Comparison of ENCODE assay signal across 17 mouse cellular contexts in the genomic region with DNA sequence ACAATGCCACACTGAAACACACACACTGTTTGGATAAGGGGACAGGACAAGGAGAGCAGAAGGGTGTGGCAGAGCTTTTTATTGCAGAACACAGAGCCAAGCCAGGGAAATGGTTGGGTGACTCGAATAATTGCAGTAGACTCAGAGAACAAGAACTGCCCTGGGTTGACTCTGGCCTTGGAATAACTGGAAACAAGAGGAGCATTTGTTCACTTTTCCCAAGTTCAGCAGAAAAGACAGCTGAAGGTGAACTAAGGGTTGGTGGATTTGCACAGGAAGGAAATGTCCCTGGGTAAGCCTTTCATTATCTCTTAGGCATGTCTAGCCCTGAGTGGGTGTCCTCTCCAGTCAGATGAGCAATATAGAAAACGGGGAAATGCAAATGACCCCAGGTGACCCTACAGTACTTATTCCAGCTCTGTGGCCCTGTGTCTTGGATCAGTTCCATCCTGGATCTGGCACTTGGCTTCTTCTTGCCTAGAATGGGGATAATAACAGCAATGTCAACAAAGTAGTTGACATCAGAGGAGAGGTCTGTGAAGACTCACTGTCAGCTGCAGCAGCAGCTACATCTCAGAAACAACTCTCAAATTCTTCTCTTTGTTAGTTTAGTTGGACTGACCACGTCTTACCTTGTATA. TPM values are rescaled to one million over a fixed set of nuclear protein-coding genes. Genes with fewer than 3 reads are reported as not detected.
DNase-seq lines count a peak whose midpoint lies in the region; ATAC-seq and TF ChIP-seq lines count a peak whose summit lies in the region.
"Had no signal": no experiment of that assay in that cellular context is flagged by ENCODE, and none has a peak within 500 bp of the region (broad histone marks: within the 10 kb centered on the region; RNA-seq: fewer than 3 reads in every experiment).

No protein-coding gene starts in this region.

- DNase-seq in heart, embryonic 10.5 days (ENCODE audit: low spot score), result no peak
- peak; percentile 21 for DNase-seq in kidney, postnatal 10 days
- DNase-seq in kidney, postnatal 36 days, result no peak
- peak; percentile 60 for DNase-seq in Muller cell, postnatal 12 days (ENCODE audit: inconsistent ontology term)
- DNase-seq in liver, postnatal 0 days, result no peak
- DNase-seq in adrenal gland, adult 2 months, result no peak
- DNase-seq: adrenal gland, adult 8-10 months; cerebellum, adult 18-20 months; forebrain, postnatal 0 days; right cerebral cortex, postnatal 25 days had no signal

- ATAC-seq in heart, embryonic 15.5 days (replicated peaks; ENCODE audit: insufficient number of reproducible peaks, insufficient read depth, low FRiP score, low read depth), result peak; percentile 50
- 0 out of 2 replicates have a peak, but pooled peaks have one; percentile 23 for ATAC-seq in liver, postnatal 0 days
- no peak for ATAC-seq in monocyte, adult 5-6 weeks (replicated peaks; ENCODE audit: insufficient number of reproducible peaks, low FRiP score, low TSS enrichment, poor library complexity, severe bottlenecking)
- ATAC-seq: forebrain, postnatal 0 days had no signal

- H3K36me3 ChIP-seq in heart, embryonic 15.5 days, result no peaks in the 10 kb centered on the region
- H3K36me3 ChIP-seq in heart, embryonic 10.5 days, result no peaks in the 10 kb centered on the region
- H3K36me3 ChIP-seq in liver, postnatal 0 days (replicated peaks; ENCODE audit: insufficient read depth, low read length), result no peaks in the 10 kb centered on the region
- H3K36me3 ChIP-seq: embryonic facial prominence, embryonic 12.5 days; hindbrain, embryonic 15.5 days; limb, embryonic 13.5 days; neural tube, embryonic 12.5 days had no signal

- H3K27ac ChIP-seq in heart, embryonic 15.5 days, result 0 out of 2 replicates have a peak overlapping the region, but pooled peaks have one; percentile 9
- H3K27ac ChIP-seq in heart, embryonic 10.5 days, result no peak overlapping the region
- H3K27ac ChIP-seq in liver, postnatal 0 days (ENCODE audit: low read depth), result no peak overlapping the region
- H3K27ac ChIP-seq: embryonic facial prominence, embryonic 12.5 days; hindbrain, embryonic 15.5 days; limb, embryonic 13.5 days; neural tube, embryonic 12.5 days had no signal

- no peaks in the 10 kb centered on the region for H3K27me3 ChIP-seq in heart, embryonic 15.5 days
- H3K27me3 ChIP-seq in heart, embryonic 10.5 days (ENCODE audit: insufficient read depth, poor library complexity, severe bottlenecking), result no peaks in the 10 kb centered on the region
- no peaks in the 10 kb centered on the region for H3K27me3 ChIP-seq in liver, postnatal 0 days (ENCODE audit: insufficient read depth, low read length)
- H3K27me3 ChIP-seq: embryonic facial prominence, embryonic 12.5 days; hindbrain, embryonic 15.5 days; limb, embryonic 13.5 days; neural tube, embryonic 12.5 days had no signal

- H3K4me3 ChIP-seq in heart, embryonic 15.5 days, result no peak overlapping the region
- H3K4me3 ChIP-seq in heart, embryonic 10.5 days, result no peak overlapping the region
- H3K4me3 ChIP-seq in liver, postnatal 0 days (ENCODE audit: low read depth, low read length), result no peak overlapping the region
- H3K4me3 ChIP-seq: embryonic facial prominence, embryonic 12.5 days; hindbrain, embryonic 15.5 days; limb, embryonic 13.5 days; neural tube, embryonic 12.5 days had no signal

- H3K4me1 ChIP-seq in heart, embryonic 15.5 days (replicated peaks), result peaks cover 6% of the 10 kb centered on the region; the same call in 1 of the 2 replicates
- no peaks in the 10 kb centered on the region; the same call in 1 of the 2 replicates for H3K4me1 ChIP-seq in heart, embryonic 10.5 days
- no peaks in the 10 kb centered on the region for H3K4me1 ChIP-seq in liver, postnatal 0 days (ENCODE audit: insufficient read depth)
- H3K4me1 ChIP-seq: embryonic facial prominence, embryonic 12.5 days; hindbrain, embryonic 15.5 days; neural tube, embryonic 12.5 days had no signal

- no peak for TF ChIP-seq CTCF in liver, postnatal 0 days (IDR thresholded peaks at IDR 0.05; ENCODE audit: low read depth)

- no peak overlapping the region for H3K4me2 ChIP-seq in heart, embryonic 15.5 days
- no peak overlapping the region for H3K4me2 ChIP-seq in liver, postnatal 0 days (ENCODE audit: low read depth, low read length)
- H3K4me2 ChIP-seq: embryonic facial prominence, embryonic 12.5 days; hindbrain, embryonic 15.5 days; limb, embryonic 13.5 days; neural tube, embryonic 12.5 days had no signal

- peak; percentile 28; the same call in 1 of the 2 replicates for TF ChIP-seq EP300 in liver, postnatal 0 days (IDR thresholded peaks at IDR 0.05; ENCODE audit: low read depth)

- H3K9ac ChIP-seq in heart, embryonic 15.5 days, result no peak overlapping the region
- no peak overlapping the region for H3K9ac ChIP-seq in liver, postnatal 0 days (replicated peaks)
- H3K9ac ChIP-seq: embryonic facial prominence, embryonic 12.5 days; forebrain, postnatal 0 days; hindbrain, embryonic 15.5 days; limb, embryonic 13.5 days; neural tube, embryonic 12.5 days had no signal

- no peaks in the 10 kb centered on the region for H3K9me3 ChIP-seq in heart, embryonic 15.5 days (replicated peaks)
- no peaks in the 10 kb centered on the region for H3K9me3 ChIP-seq in heart, embryonic 10.5 days
- H3K9me3 ChIP-seq in liver, postnatal 0 days (ENCODE audit: low read length), result no peaks in the 10 kb centered on the region
- H3K9me3 ChIP-seq: embryonic facial prominence, embryonic 12.5 days; hindbrain, embryonic 15.5 days; limb, embryonic 13.5 days; neural tube, embryonic 12.5 days had no signal

- 35% methylated on average over 3 of the region's 3 CpGs for WGBS in heart, embryonic 15.5 days
- 41% methylated on average over 3 of the region's 3 CpGs for WGBS in heart, embryonic 10.5 days
- 46% methylated on average over 3 of the region's 3 CpGs for WGBS in liver, postnatal 0 days (ENCODE audit: insufficient replicate concordance)

RNA-seq across cellular contexts. Expression of a gene that starts 54.5 kb away (rescaled TPM):
- polyA plus RNA-seq in heart, embryonic 15.5 days (2015; fragmentation: Nextera tagmentation; extraction: Ambion mirVana), result 7.1 and 7.9 TPM in 2 replicates
- polyA plus RNA-seq in heart, embryonic 10.5 days (2016; fragmentation: Nextera tagmentation; extraction: Ambion mirVana), result 1.5 and 2.4 TPM in 2 replicates
- 1.7 and 1.8 TPM in 2 replicates for polyA plus RNA-seq in liver, postnatal 0 days (2015; fragmentation: Nextera tagmentation; extraction: Ambion mirVana)
- total RNA-seq in monocyte, adult 5-6 weeks (2017), result not detected in 3 replicates
- 1 to 10 TPM; 3.7 to 6.3 TPM for total RNA-seq in adrenal gland, adult 2 months (2021)
- 0.65 and 1.2 TPM in 2 replicates for polyA plus RNA-seq in adrenal gland, adult 2 months (2012; rRNA removed)
- polyA plus RNA-seq: C2C12 had no signal

Comparison
In these comparisons a context has a peak if more than half of its experiments do, and no peak if none do; other contexts are left out.
1. DNase-seq: peak in kidney, postnatal 10 days (single experiment) and Muller cell, postnatal 12 days (single experiment); none in heart, embryonic 10.5 days (single experiment), kidney, postnatal 36 days (0 of 2), liver, postnatal 0 days (single experiment) and adrenal gland, adult 2 months (single experiment).